Mouse (Mus musculus): ENCODE results near the gene Gm36028. TPM values are rescaled to one million over a fixed set of nuclear protein-coding genes. Genes with fewer than 3 reads are reported as not detected.

Gm36028 gene
- polyA plus RNA-seq, 1 experiment from 2014 or later, result 6.2 TPM

DNA sequence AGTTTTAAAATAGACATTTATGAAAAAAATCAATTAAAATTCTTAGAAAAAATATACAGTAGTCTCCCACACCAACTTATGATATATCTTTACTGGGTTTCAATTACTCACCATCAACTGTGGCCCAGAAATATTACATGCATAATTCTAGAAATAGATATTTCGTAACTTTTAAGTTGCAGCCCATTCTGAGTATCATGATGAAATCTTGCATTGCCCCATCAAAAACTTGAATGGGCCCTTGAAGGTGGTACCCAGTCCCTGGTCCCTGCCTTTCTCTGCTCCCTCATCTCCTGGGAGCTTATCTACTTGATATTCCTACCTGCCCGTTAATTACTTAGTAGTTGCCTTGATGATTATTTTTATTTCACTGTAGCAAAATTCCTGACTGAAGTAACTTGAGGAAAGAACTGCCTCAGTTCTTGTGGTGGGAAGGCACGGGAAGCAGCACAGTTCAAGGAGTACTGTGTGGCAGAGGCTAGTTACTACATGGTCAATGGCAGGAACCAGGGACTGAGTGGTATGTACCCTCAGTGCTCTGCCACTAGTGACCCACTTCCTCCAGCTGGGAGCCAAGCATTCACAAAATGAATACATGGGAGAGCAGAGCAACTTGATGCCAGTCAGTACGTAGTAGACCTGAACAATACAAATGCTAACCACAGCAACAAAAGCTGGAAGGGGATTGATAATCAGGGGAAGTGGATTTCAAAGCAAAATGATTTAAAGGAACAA, 13.7 kb upstream of the Gm36028 start:
- no peaks in the 10 kb centered on the region for H3K9me3 ChIP-seq (ENCODE audit: control insufficient read depth)
- no peak overlapping the region for H3K4me2 ChIP-seq (replicated peaks; ENCODE audit: low read depth)
- TF ChIP-seq CTCF (IDR thresholded peaks at IDR 0.05; ENCODE audit: low read depth), result no peak
- 70% methylated on average over 4 of the region's 4 CpGs for WGBS
- H3K36me3 ChIP-seq (ENCODE audit: control insufficient read depth, insufficient read depth), result peaks cover 13% of the 10 kb centered on the region
- H3K4me3 ChIP-seq (ENCODE audit: low read depth, low read length), result no peak overlapping the region
- H3K9ac ChIP-seq (ENCODE audit: low read depth, low read length), result no peak overlapping the region
- no peak overlapping the region for H3K27ac ChIP-seq (ENCODE audit: low read depth, low read length)
- no peaks in the 10 kb centered on the region for H3K27me3 ChIP-seq (replicated peaks; ENCODE audit: control insufficient read depth, insufficient read depth, low read length)
- peaks cover 18% of the 10 kb centered on the region; the same call in 1 of the 2 replicates for H3K4me1 ChIP-seq (replicated peaks; ENCODE audit: control insufficient read depth, insufficient read depth, low read length)
- ATAC-seq, result no peak

GRCm38 (mm10) chr16:37871112-37871715, 10.3 kb upstream of the Gm36028 start:
- Histone ChIP-seq H3K9ac (ENCODE audit: low read depth, low read length) (no peak overlapping the region), H3K9me3 (ENCODE audit: control insufficient read depth) (no peaks in the 10 kb centered on the region), H3K27me3 (replicated peaks; ENCODE audit: control insufficient read depth, insufficient read depth, low read length) (no peaks in the 10 kb centered on the region), H3K27ac (ENCODE audit: low read depth, low read length) (no peak overlapping the region), H3K4me2 (replicated peaks; ENCODE audit: low read depth) (no peak overlapping the region; the same call in 1 of the 2 replicates), H3K36me3 (ENCODE audit: control insufficient read depth, insufficient read depth) (no peaks in the 10 kb centered on the region), H3K4me1 (replicated peaks; ENCODE audit: control insufficient read depth, insufficient read depth, low read length) (peaks cover 14% of the 10 kb centered on the region; the same call in 1 of the 2 replicates), H3K4me3 (ENCODE audit: low read depth, low read length) (no peak overlapping the region)
- no peak for ATAC-seq
- no peak for TF ChIP-seq CTCF (IDR thresholded peaks at IDR 0.05; ENCODE audit: low read depth)
- 57% methylated on average over 4 of the region's 4 CpGs for WGBS

DNA sequence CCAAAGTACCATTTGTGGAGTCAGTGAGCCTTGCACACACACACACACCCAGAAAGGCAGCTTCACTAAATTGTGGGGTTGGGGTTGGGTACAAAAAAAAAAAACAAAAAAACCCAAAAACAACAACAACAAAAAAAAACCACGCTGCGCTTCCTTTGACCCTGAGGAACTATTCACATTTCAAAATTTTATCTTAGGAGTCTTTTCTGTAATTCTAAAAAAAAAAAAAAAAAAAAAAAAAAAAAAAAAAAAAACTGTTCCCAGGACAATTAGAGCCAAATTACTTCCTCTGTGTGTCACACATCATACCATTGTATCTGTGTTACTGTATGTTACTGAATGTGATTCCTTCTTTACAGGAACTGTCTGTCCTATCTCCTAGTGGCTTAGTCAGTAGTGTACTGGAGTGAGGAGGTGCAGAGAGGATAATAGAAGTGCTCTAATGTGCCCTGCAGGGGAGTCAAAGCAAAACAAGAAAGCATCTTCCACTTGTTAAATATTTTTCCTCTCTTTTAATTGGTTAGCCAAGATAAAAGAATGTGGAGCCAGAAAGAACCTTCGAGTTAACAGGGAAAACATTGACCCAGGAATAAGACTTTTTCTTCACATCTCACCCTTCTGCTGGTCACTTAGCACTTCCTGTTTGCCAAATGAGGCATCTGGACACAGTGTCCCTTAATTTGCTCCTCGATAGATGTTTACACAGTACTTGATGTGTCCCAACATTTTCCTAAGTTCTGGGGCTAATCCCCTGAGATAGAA, 8.7 kb upstream of the Gm36028 start:
- H3K9ac ChIP-seq (ENCODE audit: low read depth, low read length), result peak overlapping the region; percentile 90; the same call in 1 of the 2 replicates
- 10% methylated on average over 4 of the region's 4 CpGs for WGBS
- peak overlapping the region; percentile 82 for H3K4me2 ChIP-seq (replicated peaks; ENCODE audit: low read depth)
- ATAC-seq, result no peak
- TF ChIP-seq CTCF (IDR thresholded peaks at IDR 0.05; ENCODE audit: low read depth), result peak; percentile 33
- peaks cover 14% of the 10 kb centered on the region; the same call in 1 of the 2 replicates for H3K4me1 ChIP-seq (replicated peaks; ENCODE audit: control insufficient read depth, insufficient read depth, low read length)
- H3K9me3 ChIP-seq (ENCODE audit: control insufficient read depth), result no peaks in the 10 kb centered on the region
- peak overlapping the region; percentile 99; the same call in 1 of the 2 replicates for H3K27ac ChIP-seq (ENCODE audit: low read depth, low read length)
- H3K27me3 ChIP-seq (replicated peaks; ENCODE audit: control insufficient read depth, insufficient read depth, low read length), result no peaks in the 10 kb centered on the region
- no peaks in the 10 kb centered on the region for H3K36me3 ChIP-seq (ENCODE audit: control insufficient read depth, insufficient read depth)
- H3K4me3 ChIP-seq (ENCODE audit: low read depth, low read length), result peak overlapping the region; percentile 83

DNA sequence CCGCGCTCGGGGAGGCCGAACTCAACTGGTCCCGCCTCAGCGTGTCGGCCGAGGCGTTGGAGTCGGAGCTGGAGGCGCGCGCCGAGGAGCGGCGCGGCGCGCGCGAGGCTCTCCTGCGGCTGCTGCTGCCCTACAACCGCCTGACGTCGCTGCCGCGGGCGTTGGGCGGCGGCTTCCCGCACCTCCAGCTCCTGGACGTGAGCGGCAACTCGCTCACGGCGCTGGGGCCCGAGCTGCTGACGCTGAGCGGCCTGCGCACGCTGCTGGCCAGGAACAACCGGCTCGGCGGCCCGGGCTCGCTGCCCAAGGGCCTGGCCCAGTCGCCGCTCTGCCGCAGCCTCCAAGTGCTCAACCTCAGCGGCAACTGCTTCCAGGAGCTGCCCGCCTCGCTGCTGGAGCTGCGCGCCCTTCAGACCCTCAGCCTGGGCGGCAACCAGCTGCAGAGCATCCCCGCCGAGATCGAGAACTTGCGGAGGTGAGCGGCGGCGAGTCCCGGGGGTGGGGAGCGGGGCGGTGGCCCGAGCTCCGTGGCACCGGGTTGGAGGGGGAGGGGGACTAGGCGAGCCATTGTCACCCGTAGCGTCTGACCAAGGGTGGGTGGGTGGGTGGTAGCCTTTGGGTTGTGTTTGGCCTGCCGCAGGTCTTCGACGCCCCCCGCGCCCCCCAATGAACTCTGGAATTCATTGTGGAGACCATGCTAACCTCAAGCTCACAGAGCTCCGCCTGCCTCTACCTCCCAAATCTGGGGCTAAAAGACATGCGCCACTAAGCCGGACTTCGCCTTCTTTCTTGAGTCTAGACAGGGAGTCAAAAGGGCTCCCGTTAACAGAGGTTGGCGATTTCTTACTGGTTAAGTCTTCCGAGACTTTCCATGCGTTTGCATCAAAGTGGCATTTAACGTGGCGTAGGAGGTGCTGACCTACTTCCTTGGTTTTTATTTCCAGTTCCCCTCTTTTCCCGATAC, 7.8 kb upstream of the Gm36028 start:
- Histone ChIP-seq H3K9ac (ENCODE audit: low read depth, low read length) (peak overlapping the region; percentile 90), H3K27me3 (replicated peaks; ENCODE audit: control insufficient read depth, insufficient read depth, low read length) (no peaks in the 10 kb centered on the region), H3K36me3 (ENCODE audit: control insufficient read depth, insufficient read depth) (no peaks in the 10 kb centered on the region), H3K27ac (ENCODE audit: low read depth, low read length) (peak overlapping the region; percentile 99), H3K4me2 (replicated peaks; ENCODE audit: low read depth) (peak overlapping the region; percentile 82), H3K9me3 (ENCODE audit: control insufficient read depth) (no peaks in the 10 kb centered on the region), H3K4me1 (replicated peaks; ENCODE audit: control insufficient read depth, insufficient read depth, low read length) (peaks cover 14% of the 10 kb centered on the region; the same call in 1 of the 2 replicates), H3K4me3 (ENCODE audit: low read depth, low read length) (peak overlapping the region; percentile 83)
- TF ChIP-seq CTCF (IDR thresholded peaks at IDR 0.05; ENCODE audit: low read depth), result peak; percentile 41
- ATAC-seq, result peak; percentile 80
- under 1% methylated on average over 73 of the region's 87 CpGs for WGBS

GRCm38 (mm10) chr16:37867791-37868505, 7.0 kb upstream of the Gm36028 start, which contains the start of gene Lrrc58:
Gene Lrrc58 (plus strand): TSS chr16:37868389.
- Histone ChIP-seq H3K4me1 (replicated peaks; ENCODE audit: control insufficient read depth, insufficient read depth, low read length) (peaks cover 14% of the 10 kb centered on the region; the same call in 1 of the 2 replicates), H3K4me3 (ENCODE audit: low read depth, low read length) (peak within 1 kb of the TSS; percentile 83), H3K36me3 (ENCODE audit: control insufficient read depth, insufficient read depth) (no peaks in the 10 kb centered on the region), H3K9me3 (ENCODE audit: control insufficient read depth) (no peaks in the 10 kb centered on the region), H3K27ac (ENCODE audit: low read depth, low read length) (peak within 1 kb of the TSS; percentile 99), H3K27me3 (replicated peaks; ENCODE audit: control insufficient read depth, insufficient read depth, low read length) (no peaks in the 10 kb centered on the region), H3K9ac (ENCODE audit: low read depth, low read length) (peak within 1 kb of the TSS; percentile 90), H3K4me2 (replicated peaks; ENCODE audit: low read depth) (peak within 1 kb of the TSS; percentile 82)
- ATAC-seq, result peak; percentile 92
- no peak; the same call in 1 of the 2 replicates for TF ChIP-seq CTCF (IDR thresholded peaks at IDR 0.05; ENCODE audit: low read depth)
- WGBS, result under 1% methylated on average over 75 of the region's 86 CpGs

Measured in intestine, postnatal 0 days (tissue).